Mouse (Mus musculus) hindbrain, embryonic 11.5 days (tissue): ENCODE measurements around the gene Cdyl2. TPM values are rescaled to one million over a fixed set of nuclear protein-coding genes. Genes with fewer than 3 reads are reported as not detected.

Experiments used
- ATAC-seq: fragments of 200-750 bp; cut with Nextera tagmentation; 2 replicates; pipeline ENCODE4 v1.8.0; 2017; ENCODE audit warnings: mild to moderate bottlenecking, moderate TSS enrichment, moderate library complexity; ENCODE audit not compliant: low FRiP score
- DNase-seq: peaks from one replicate; pipeline ENCODE4 v3.0.0-alpha.2; 2015; ENCODE audit warnings: low spot score
- H3K27ac ChIP-seq: fragments of 300-500 bp; sonication (generic); 2 replicates; pipeline ENCODE4 v1.5.1; 2014; ENCODE audit warnings: mild to moderate bottlenecking, low read depth, low read length
- H3K27me3 ChIP-seq: fragments of 300-500 bp; sonication (generic); 2 replicates; pipeline ENCODE4 v1.6.1; 2014; ENCODE audit warnings: mild to moderate bottlenecking, low read length, moderate library complexity, mixed read lengths; ENCODE audit not compliant: control insufficient read depth, insufficient read depth
- H3K36me3 ChIP-seq: fragments of 300-500 bp; sonication (generic); 2 replicates; pipeline ENCODE4 v1.6.1; 2014; ENCODE audit warnings: mild to moderate bottlenecking, low read length, moderate library complexity, mixed read lengths; ENCODE audit not compliant: control insufficient read depth, insufficient read depth
- H3K4me1 ChIP-seq: fragments of 300-500 bp; sonication (generic); replicated peaks from 2 replicates; pipeline ENCODE4 v1.6.1; 2014; ENCODE audit warnings: low read length, mixed read lengths; ENCODE audit not compliant: control insufficient read depth, insufficient read depth
- H3K4me2 ChIP-seq: fragments of 300-500 bp; sonication (generic); replicated peaks from 2 replicates; pipeline ENCODE4 v1.6.1; 2014; ENCODE audit warnings: mild to moderate bottlenecking, low read depth, low read length
- H3K4me3 ChIP-seq: fragments of 300-500 bp; sonication (generic); 2 replicates; pipeline ENCODE4 v1.5.1; 2014; ENCODE audit warnings: low read depth, low read length
- H3K9ac ChIP-seq: fragments of 300-500 bp; sonication (generic); 2 replicates; pipeline ENCODE4 v1.6.1; 2014; ENCODE audit warnings: low read depth, low read length
- H3K9me3 ChIP-seq: fragments of 300-500 bp; sonication (generic); 2 replicates; pipeline ENCODE4 v1.6.1; 2016; ENCODE audit warnings: low read length; ENCODE audit not compliant: control insufficient read depth
- WGBS: fragments of 180-500 bp; shearing (Covaris S2); extraction: QIAGEN DNeasy Blood & Tissue Kit; methylation state at CpG from one replicate; pipeline ENCODE4 v1.1.7; 2014; 5-methylcytosine and 5-hydroxymethylcytosine counted together
- polyA plus RNA-seq: library from polyadenylated mRNA; unstranded; fragments of >200 nt; fragmentation: Nextera tagmentation; extraction: Ambion mirVana; gene quantifications from 2 replicates; pipeline ENCODE4 v1.2.1, GENCODE M21; 2014

Gene Cdyl2
- polyA plus RNA-seq, 1 experiment from 2014 or later = 6.4 TPM

DNA sequence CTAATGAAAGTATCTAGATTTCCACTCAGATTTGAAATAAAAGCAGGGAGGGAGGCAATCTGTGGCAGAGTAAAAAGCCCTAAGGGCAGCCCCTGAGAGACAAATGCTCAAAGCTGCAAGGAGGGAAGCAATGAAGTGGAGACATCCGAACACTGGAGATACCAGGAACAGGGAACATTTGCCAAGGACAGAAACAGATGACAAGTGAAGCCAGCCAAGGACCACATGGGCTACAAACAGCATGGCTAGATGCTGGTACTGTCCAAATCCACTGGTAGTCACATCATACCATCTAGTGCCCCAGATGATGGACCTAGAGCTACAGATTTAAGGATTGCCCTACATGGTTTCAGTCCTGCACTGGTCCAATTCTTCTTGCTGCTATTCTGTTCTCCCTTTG, 71.3 kb downstream of the Cdyl2 start:
- H3K9ac ChIP-seq = no peak overlapping the region
- ATAC-seq (no peak), DNase-seq (no peak)
- no peak overlapping the region for H3K4me2 ChIP-seq
- no peaks in the 10 kb centered on the region for H3K27me3 ChIP-seq
- no peaks in the 10 kb centered on the region for H3K9me3 ChIP-seq
- no peak overlapping the region for H3K27ac ChIP-seq
- no peak overlapping the region for H3K4me3 ChIP-seq
- WGBS = 94% methylated on average over 1 of the region's 1 CpGs
- no peaks in the 10 kb centered on the region for H3K36me3 ChIP-seq
- H3K4me1 ChIP-seq = no peaks in the 10 kb centered on the region

DNA sequence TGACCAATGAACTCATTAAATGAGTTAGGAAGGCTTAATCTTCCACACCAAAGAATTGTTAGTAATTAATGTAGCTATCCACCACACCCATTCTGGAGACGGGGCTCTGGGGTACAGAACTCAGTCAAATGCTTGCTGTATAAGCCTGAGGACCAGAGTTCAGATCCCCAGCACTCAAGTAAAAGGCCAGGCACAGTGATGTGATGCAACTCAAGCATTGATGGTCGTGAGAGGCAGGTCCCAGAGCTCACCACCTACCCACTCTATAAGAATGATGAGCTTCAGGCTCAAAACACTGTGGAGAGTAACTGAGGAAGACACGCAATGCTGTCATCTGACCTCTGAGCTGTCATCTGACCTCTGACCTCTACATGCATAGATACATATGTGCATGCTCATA, 76.0 kb downstream of the Cdyl2 start:
- Histone ChIP-seq H3K4me1 (no peaks in the 10 kb centered on the region), H3K27ac (no peak overlapping the region), H3K27me3 (no peaks in the 10 kb centered on the region), H3K9me3 (no peaks in the 10 kb centered on the region), H3K36me3 (no peaks in the 10 kb centered on the region), H3K4me3 (no peak overlapping the region), H3K9ac (no peak overlapping the region), H3K4me2 (no peak overlapping the region)
- DNase-seq (no peak), ATAC-seq (no peak)
- WGBS = 91% methylated on average over 3 of the region's 3 CpGs

DNA sequence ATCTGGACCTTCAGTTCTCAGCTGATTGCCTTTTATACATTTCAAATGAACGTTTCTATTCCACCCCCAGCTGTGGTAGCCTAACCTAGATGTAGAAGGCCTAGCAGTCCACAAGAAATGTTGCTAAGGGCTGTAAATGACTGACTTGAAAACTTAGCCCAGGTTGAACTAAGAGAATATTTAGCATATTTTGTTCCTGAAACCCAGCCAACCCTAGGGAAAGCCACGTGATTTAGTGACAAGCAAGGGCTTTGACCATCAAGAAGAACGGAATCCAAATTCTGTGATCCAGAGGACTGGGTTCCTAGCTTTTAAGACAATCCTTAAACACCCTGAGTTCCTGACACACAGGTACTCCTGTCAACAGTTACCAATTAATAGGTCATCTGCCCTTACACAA, 77.9 kb downstream of the Cdyl2 start:
- no peak overlapping the region for H3K27ac ChIP-seq
- no peak overlapping the region for H3K4me3 ChIP-seq
- H3K27me3 ChIP-seq = no peaks in the 10 kb centered on the region
- no peaks in the 10 kb centered on the region for H3K4me1 ChIP-seq
- H3K4me2 ChIP-seq = no peak overlapping the region
- no peaks in the 10 kb centered on the region for H3K36me3 ChIP-seq
- DNase-seq (no peak), ATAC-seq (no peak)
- H3K9ac ChIP-seq = no peak overlapping the region
- WGBS = 89% methylated on average over 3 of the region's 3 CpGs
- H3K9me3 ChIP-seq = no peaks in the 10 kb centered on the region

DNA sequence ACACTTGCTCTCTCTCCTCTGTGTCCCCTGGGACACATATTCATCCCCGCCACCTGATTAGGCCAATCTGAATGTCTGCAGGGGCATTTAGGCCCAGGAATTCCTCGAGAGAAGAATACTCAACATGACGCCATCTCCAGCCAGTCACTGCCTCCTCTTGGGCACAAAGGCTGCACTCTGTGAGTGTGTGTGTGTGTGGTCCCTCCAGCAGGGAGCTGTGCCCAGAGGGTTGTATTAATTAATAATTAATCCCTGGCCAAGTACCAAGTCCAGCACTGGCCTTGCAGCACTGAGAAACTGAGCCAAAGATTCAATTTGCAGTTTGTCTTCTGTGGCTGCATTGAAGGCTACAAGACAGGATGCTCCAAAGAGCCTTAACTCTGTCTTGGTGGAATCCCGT, 79.8 kb downstream of the Cdyl2 start:
- no peak overlapping the region for H3K4me2 ChIP-seq
- ATAC-seq (no peak), DNase-seq (no peak)
- no peaks in the 10 kb centered on the region for H3K9me3 ChIP-seq
- WGBS = 45% methylated on average over 4 of the region's 4 CpGs
- no peak overlapping the region for H3K27ac ChIP-seq
- no peaks in the 10 kb centered on the region for H3K4me1 ChIP-seq
- H3K27me3 ChIP-seq = no peaks in the 10 kb centered on the region
- no peaks in the 10 kb centered on the region for H3K36me3 ChIP-seq
- no peak overlapping the region for H3K4me3 ChIP-seq
- no peak overlapping the region for H3K9ac ChIP-seq

DNA sequence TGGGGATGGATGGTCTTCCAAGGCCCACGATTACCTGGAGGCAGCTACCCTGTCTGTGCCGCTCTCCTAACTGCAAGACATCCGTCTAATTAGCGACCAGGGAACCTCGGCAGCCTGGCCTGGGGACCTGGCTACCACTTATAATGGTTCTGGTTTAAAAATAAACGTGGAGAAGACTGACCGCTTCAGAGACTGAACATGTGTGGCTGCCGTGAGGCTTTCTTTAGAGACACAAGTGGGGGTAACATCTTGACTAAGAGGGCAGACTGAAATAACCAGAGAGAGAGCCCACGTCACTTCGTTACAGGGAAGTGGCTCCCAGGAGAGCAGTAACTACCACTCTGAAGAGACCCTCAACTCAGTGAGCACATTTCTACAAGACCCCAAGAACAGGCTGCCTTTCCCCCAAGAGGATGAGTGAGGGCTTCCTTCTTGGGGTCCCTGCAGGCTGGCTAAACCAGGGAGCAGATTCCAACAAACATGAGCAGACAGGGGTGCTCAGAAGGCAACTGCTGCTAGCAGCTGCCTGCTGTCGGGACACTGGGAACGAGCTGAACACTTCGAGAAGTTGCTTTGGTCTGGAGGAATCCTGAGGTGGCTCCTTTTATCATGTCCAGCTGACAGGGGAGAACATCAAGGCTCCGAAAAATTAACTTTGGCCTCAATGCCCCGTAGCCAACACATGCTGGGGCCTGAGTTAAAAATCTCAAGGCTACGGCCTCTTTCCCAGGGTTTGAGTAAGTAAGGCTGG, 82.6 kb downstream of the Cdyl2 start:
- H3K4me3 ChIP-seq = no peak overlapping the region
- H3K36me3 ChIP-seq = no peaks in the 10 kb centered on the region
- ATAC-seq = no peak
- no peak for DNase-seq
- no peak overlapping the region for H3K4me2 ChIP-seq
- no peaks in the 10 kb centered on the region for H3K4me1 ChIP-seq
- H3K9ac ChIP-seq = no peak overlapping the region
- WGBS = 82% methylated on average over 16 of the region's 16 CpGs
- H3K27ac ChIP-seq = no peak overlapping the region
- H3K27me3 ChIP-seq = no peaks in the 10 kb centered on the region
- H3K9me3 ChIP-seq = no peaks in the 10 kb centered on the region

DNA sequence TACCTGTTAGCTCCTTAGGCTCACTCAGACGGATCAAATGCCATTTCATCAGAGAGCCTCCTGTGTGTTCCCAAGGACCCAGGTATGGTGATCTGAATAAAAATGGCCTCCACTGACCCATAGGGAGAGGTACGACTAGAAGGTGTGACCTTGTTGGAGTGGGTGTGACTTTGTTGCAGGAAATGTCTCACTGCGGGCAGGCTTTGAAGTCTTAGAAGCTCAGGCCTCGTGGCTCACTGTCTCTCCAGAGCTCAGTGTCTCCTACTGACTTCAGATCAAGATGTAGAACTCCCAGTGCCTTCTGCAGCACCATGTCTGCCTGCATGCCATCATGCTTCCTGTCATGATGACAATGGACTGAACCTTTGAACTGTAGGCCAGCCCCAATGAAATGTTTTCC, 87.4 kb downstream of the Cdyl2 start:
- no peaks in the 10 kb centered on the region for H3K27me3 ChIP-seq
- no peak overlapping the region for H3K4me3 ChIP-seq
- DNase-seq (no peak), ATAC-seq (no peak)
- no peaks in the 10 kb centered on the region for H3K36me3 ChIP-seq
- H3K9me3 ChIP-seq = no peaks in the 10 kb centered on the region
- H3K4me1 ChIP-seq = no peaks in the 10 kb centered on the region
- H3K27ac ChIP-seq = no peak overlapping the region
- 76% methylated on average over 4 of the region's 4 CpGs for WGBS
- no peak overlapping the region for H3K4me2 ChIP-seq
- H3K9ac ChIP-seq = no peak overlapping the region

DNA sequence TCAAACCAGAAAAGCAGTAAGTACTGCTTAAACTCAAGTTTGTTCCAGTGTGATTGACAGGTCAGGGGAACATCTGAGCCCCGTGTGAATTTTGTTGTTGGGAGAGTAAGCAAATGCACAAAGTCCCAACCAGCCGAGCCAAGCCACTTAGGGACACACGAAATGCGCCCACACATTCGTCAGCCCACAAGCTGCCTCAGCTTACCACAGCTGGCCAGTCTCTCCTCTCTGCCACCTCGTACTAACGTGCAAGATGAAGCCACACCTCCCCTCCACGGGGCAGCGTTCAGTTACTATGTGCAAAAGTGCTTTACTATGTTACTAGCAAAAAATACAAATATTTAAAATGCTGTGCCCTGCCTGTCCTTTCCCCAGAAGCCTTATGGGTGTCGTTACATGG, 91.9 kb downstream of the Cdyl2 start:
- WGBS = 86% methylated on average over 10 of the region's 10 CpGs
- Histone ChIP-seq H3K4me2 (no peak overlapping the region), H3K4me1 (no peaks in the 10 kb centered on the region), H3K9me3 (no peaks in the 10 kb centered on the region), H3K4me3 (no peak overlapping the region), H3K27ac (no peak overlapping the region), H3K36me3 (no peaks in the 10 kb centered on the region), H3K9ac (no peak overlapping the region), H3K27me3 (no peaks in the 10 kb centered on the region)
- ATAC-seq (no peak), DNase-seq (no peak)

DNA sequence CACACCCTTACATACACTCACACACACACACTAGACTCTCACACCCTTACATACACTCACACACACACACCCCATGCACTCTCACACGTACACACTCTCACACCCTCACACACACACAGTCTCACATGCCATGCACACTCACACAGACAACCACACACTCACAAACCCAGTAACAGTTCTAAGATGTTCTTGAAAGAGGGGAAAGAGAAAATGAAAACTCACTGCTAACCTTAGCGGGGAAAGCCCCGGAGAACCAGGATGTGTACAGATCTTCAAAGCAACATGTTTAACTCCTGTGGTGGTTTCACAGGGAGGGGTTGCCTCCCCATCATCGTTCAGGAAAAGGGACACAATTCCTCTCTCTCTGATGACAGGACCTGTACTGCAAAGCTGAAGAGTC, 94.8 kb downstream of the Cdyl2 start:
- Histone ChIP-seq H3K9me3 (no peaks in the 10 kb centered on the region), H3K4me2 (no peak overlapping the region), H3K27me3 (no peaks in the 10 kb centered on the region), H3K27ac (no peak overlapping the region), H3K4me3 (no peak overlapping the region), H3K9ac (no peak overlapping the region), H3K4me1 (no peaks in the 10 kb centered on the region), H3K36me3 (no peaks in the 10 kb centered on the region)
- WGBS = 87% methylated on average over 4 of the region's 4 CpGs
- DNase-seq (no peak), ATAC-seq (no peak)

DNA sequence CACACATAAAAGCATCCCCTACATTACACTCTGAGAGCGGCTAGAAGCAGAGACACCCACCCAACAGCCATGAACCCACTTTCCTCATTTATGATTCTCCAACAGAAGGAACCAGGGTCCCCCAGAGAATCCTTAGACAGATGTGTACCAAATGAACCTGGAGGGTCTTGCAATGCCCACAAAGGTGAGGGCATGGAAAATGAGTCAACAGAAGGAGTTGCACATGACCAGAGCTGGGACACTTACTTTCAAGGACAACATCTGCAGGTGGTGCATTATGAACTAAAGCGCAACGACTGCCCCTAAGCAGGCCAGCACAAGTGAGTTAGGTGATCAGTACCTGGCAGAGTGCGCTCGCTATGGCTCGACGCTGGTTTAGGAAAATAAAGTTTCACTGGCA, 95.6 kb downstream of the Cdyl2 start:
- Histone ChIP-seq H3K4me1 (no peaks in the 10 kb centered on the region), H3K27ac (no peak overlapping the region), H3K36me3 (no peaks in the 10 kb centered on the region), H3K4me3 (no peak overlapping the region), H3K27me3 (no peaks in the 10 kb centered on the region), H3K4me2 (no peak overlapping the region), H3K9me3 (no peaks in the 10 kb centered on the region), H3K9ac (no peak overlapping the region)
- 90% methylated on average over 7 of the region's 7 CpGs for WGBS
- DNase-seq = no peak
- no peak for ATAC-seq
